8 mouse cellular contexts compared by ENCODE assay signal in the genomic region with DNA sequence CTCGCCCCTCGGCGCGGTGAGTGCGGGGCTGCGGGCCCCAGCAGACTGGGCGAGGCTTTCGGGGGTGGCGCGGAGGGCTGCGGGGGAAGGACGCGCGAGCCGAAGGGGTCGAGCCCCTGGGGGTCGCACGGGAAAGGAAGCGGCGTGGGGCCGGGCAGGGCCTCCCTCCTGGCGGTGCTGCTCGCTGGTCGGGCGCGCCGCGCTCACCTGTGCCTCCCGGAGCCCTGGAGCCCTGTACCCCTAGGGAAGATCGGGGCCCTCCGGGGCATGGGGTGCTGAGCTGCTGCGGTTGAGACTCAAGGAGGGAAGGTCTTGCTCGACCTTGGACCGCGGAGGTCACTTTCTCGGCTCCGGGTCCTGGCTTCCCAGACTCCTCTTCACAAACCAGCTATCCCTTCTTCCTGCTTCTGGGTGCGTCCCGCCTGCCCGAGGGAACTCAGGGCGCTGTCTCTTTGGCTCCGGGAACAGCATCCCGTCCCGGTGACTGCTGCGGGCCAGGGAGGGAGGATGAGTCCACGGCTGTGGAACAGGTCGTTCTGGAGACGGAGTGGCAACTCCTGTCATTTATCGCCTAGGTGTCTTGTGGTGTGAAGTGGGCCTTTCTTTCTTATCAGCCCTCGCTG. TPM values are rescaled to one million over a fixed set of nuclear protein-coding genes. Genes with fewer than 3 reads are reported as not detected.
A peak's percentile ranks its signal among the peaks of the same experiment; 100 is the strongest.
DNase-seq lines count a peak whose midpoint lies in the region; ATAC-seq and TF ChIP-seq lines count a peak whose summit lies in the region.

No protein-coding gene starts in this region.

- peak overlapping the region; percentile 60 for H3K9ac ChIP-seq in forebrain, postnatal 0 days
- H3K9ac ChIP-seq in intestine, embryonic 14.5 days (ENCODE audit: low read length) = peak overlapping the region; percentile 62
- H3K9ac ChIP-seq in liver, embryonic 15.5 days = peak overlapping the region; percentile 47; the same call in 1 of the 2 replicates

- H3ac ChIP-seq in myocyte (ENCODE audit: control insufficient read depth, insufficient read length) = peak overlapping the region; percentile 13

- H3K4me3 ChIP-seq in spleen, adult 2 months (ENCODE audit: extremely low read depth, insufficient read depth, insufficient read length) = peak overlapping the region; percentile 71
- peak overlapping the region; percentile 70 for H3K4me3 ChIP-seq in forebrain, postnatal 0 days (ENCODE audit: low read depth, low read length)
- peak overlapping the region; percentile 65 for H3K4me3 ChIP-seq in intestine, embryonic 14.5 days (ENCODE audit: low read depth, low read length)
- H3K4me3 ChIP-seq in liver, embryonic 15.5 days (replicated peaks) = peak overlapping the region; percentile 64
- peak overlapping the region; percentile 18 for H3K4me3 ChIP-seq in myocyte

- TF ChIP-seq POLR2A in spleen, adult 2 months (IDR thresholded peaks at IDR 0.05; ENCODE audit: low read depth, low read length) = no peak
- no peak for TF ChIP-seq POLR2A in myocyte (IDR thresholded peaks at IDR 0.05; ENCODE audit: insufficient read length, low read depth)

- peaks cover 7% of the 10 kb centered on the region for H3K4me1 ChIP-seq in spleen, adult 2 months (ENCODE audit: control insufficient read depth, insufficient read depth, insufficient read length)
- no peaks in the 10 kb centered on the region for H3K4me1 ChIP-seq in forebrain, postnatal 0 days (ENCODE audit: insufficient read depth)
- H3K4me1 ChIP-seq in intestine, embryonic 14.5 days (replicated peaks; ENCODE audit: control insufficient read depth, insufficient read depth, low read length) = peaks cover 4% of the 10 kb centered on the region; the same call in 1 of the 2 replicates
- H3K4me1 ChIP-seq in liver, embryonic 15.5 days (replicated peaks) = peaks cover 15% of the 10 kb centered on the region

- under 1% methylated on average over 49 of the region's 50 CpGs for WGBS in spleen, adult 2 months
- WGBS in forebrain, postnatal 0 days = 2% methylated on average over 37 of the region's 50 CpGs
- WGBS in intestine, embryonic 14.5 days = under 1% methylated on average over 37 of the region's 50 CpGs
- WGBS in liver, embryonic 15.5 days (ENCODE audit: insufficient replicate concordance) = under 1% methylated on average over 49 of the region's 50 CpGs

- H3K27ac ChIP-seq in spleen, adult 2 months (ENCODE audit: insufficient read depth, low read length) = no peak overlapping the region
- H3K27ac ChIP-seq in forebrain, postnatal 0 days (ENCODE audit: low read depth, low read length) = no peak overlapping the region
- H3K27ac ChIP-seq in intestine, embryonic 14.5 days (ENCODE audit: low read depth) = no peak overlapping the region
- H3K27ac ChIP-seq in liver, embryonic 15.5 days (replicated peaks) = no peak overlapping the region

- peak overlapping the region; percentile 98 for H3K4me2 ChIP-seq in forebrain, postnatal 0 days (ENCODE audit: low read depth)
- H3K4me2 ChIP-seq in intestine, embryonic 14.5 days (ENCODE audit: low read length) = peak overlapping the region; percentile 91
- H3K4me2 ChIP-seq in liver, embryonic 15.5 days = peak overlapping the region; percentile 85
- peak overlapping the region; percentile 92 for H3K4me2 ChIP-seq in myocyte (ENCODE audit: low read depth)

- no peak for DNase-seq in spleen, adult 2 months (ENCODE audit: low read depth in 1 of 2, low spot score in 2 of 2)
- DNase-seq in spleen, adult 18-20 months = no peak
- DNase-seq in cerebellum, adult 18-20 months = peak; percentile 47 to 61
- DNase-seq in forebrain, postnatal 0 days = peak; percentile 31
- DNase-seq in intestine, embryonic 14.5 days (ENCODE audit: low spot score) = peak; percentile 85
- no peak for DNase-seq in thymus, postnatal 14 days

- H3K79me2 ChIP-seq in myocyte (ENCODE audit: control insufficient read depth, insufficient read depth) = no peaks in the 10 kb centered on the region

- peaks cover 11% of the 10 kb centered on the region for H3K27me3 ChIP-seq in spleen, adult 2 months (ENCODE audit: control insufficient read depth, insufficient read depth, low read length)
- peaks cover 12% of the 10 kb centered on the region for H3K27me3 ChIP-seq in forebrain, postnatal 0 days (ENCODE audit: insufficient read depth, low read length)
- H3K27me3 ChIP-seq in intestine, embryonic 14.5 days (replicated peaks; ENCODE audit: control insufficient read depth, insufficient read depth, low read length) = peaks cover 21% of the 10 kb centered on the region
- peaks cover 57% of the 10 kb centered on the region for H3K27me3 ChIP-seq in liver, embryonic 15.5 days
- peaks cover 19% of the 10 kb centered on the region for H3K27me3 ChIP-seq in myocyte (ENCODE audit: control insufficient read depth, insufficient read depth, insufficient read length)

- TF ChIP-seq CTCF in spleen, adult 2 months (IDR thresholded peaks at IDR 0.05; ENCODE audit: extremely low read depth, insufficient read depth, insufficient read length, insufficient replicate concordance) = no peak
- TF ChIP-seq CTCF in forebrain, postnatal 0 days (IDR thresholded peaks at IDR 0.05; ENCODE audit: low read depth) = no peak

- H3K36me3 ChIP-seq in spleen, adult 2 months (ENCODE audit: control insufficient read depth, insufficient read depth, low read length) = no peaks in the 10 kb centered on the region
- no peaks in the 10 kb centered on the region for H3K36me3 ChIP-seq in forebrain, postnatal 0 days (ENCODE audit: insufficient read depth)
- H3K36me3 ChIP-seq in intestine, embryonic 14.5 days (ENCODE audit: control insufficient read depth, insufficient read depth, low read length) = no peaks in the 10 kb centered on the region
- H3K36me3 ChIP-seq in liver, embryonic 15.5 days (replicated peaks) = no peaks in the 10 kb centered on the region
- no peaks in the 10 kb centered on the region for H3K36me3 ChIP-seq in myocyte (ENCODE audit: control insufficient read depth, insufficient read depth)

- ATAC-seq in forebrain, postnatal 0 days = peak; percentile 67
- peak; percentile 77 for ATAC-seq in intestine, embryonic 14.5 days (replicated peaks; ENCODE audit: low FRiP score, low TSS enrichment, low read depth)
- ATAC-seq in liver, embryonic 15.5 days (ENCODE audit: insufficient read depth) = peak; percentile 39

- H3K9me3 ChIP-seq in forebrain, postnatal 0 days (ENCODE audit: low read length) = no peaks in the 10 kb centered on the region
- no peaks in the 10 kb centered on the region for H3K9me3 ChIP-seq in intestine, embryonic 14.5 days (ENCODE audit: control insufficient read depth, low read length)
- no peaks in the 10 kb centered on the region for H3K9me3 ChIP-seq in liver, embryonic 15.5 days (replicated peaks)

TF ChIP-seq in myocyte, 11 proteins besides CTCF, POLR2A, EP300 and RAD21:
- TF ChIP-seq CEBPB (IDR thresholded peaks at IDR 0.05; ENCODE audit: insufficient read depth, poor library complexity, severe bottlenecking) (no peak), E2F4 (IDR thresholded peaks at IDR 0.05; ENCODE audit: insufficient read depth) (no peak), POLR2AphosphoS2 (IDR thresholded peaks at IDR 0.05; ENCODE audit: insufficient read length, low read depth) (no peak), MYOD1 (IDR thresholded peaks at IDR 0.05; ENCODE audit: control insufficient read depth in 1 of 3, insufficient read length in 2 of 3, low read depth in 2 of 3) (no peak), TCF12 (IDR thresholded peaks at IDR 0.05; ENCODE audit: insufficient read depth, poor library complexity, severe bottlenecking) (no peak), MYOG (IDR thresholded peaks at IDR 0.05; ENCODE audit: control insufficient read depth in 1 of 3, insufficient read depth in 1 of 3, insufficient read length in 2 of 3, low read depth in 2 of 3) (no peak), MAX (IDR thresholded peaks at IDR 0.05; ENCODE audit: low read depth) (no peak), USF1 (IDR thresholded peaks at IDR 0.05; ENCODE audit: low read depth) (no peak), REST (IDR thresholded peaks at IDR 0.05; ENCODE audit: insufficient read depth, insufficient read length) (no peak), SRF (IDR thresholded peaks at IDR 0.05; ENCODE audit: control insufficient read depth, insufficient read length, low read depth) (no peak), TCF3 (IDR thresholded peaks at IDR 0.05; ENCODE audit: insufficient read length, low read depth) (no peak)

RNA-seq across cellular contexts. Expression of a gene that starts 0.4 kb away (rescaled TPM):
- polyA plus RNA-seq in spleen, adult 2 months (2012; rRNA removed) = 0.29 and 0.37 TPM in 2 replicates
- 2.6 TPM in 2 replicates for total RNA-seq in forebrain, postnatal 0 days (2014; rRNA removed)
- 2.0 and 2.9 TPM in 2 replicates for polyA plus RNA-seq in forebrain, postnatal 0 days (2015; fragmentation: Nextera tagmentation; extraction: Ambion mirVana)
- polyA plus RNA-seq in intestine, embryonic 14.5 days (2014; fragmentation: Nextera tagmentation; extraction: Ambion mirVana) = 15.8 and 18.9 TPM in 2 replicates
- polyA plus RNA-seq in liver, embryonic 15.5 days (2015; fragmentation: Nextera tagmentation; extraction: Ambion mirVana) = 2.0 and 2.1 TPM in 2 replicates
- 0.34 TPM for polyA plus RNA-seq in myocyte (2012; fragmentation: generic; extraction: Trizol)

RNA-seq across cellular contexts. Expression of a gene that starts 56.1 kb away (rescaled TPM):
- 5.2 and 5.7 TPM in 2 replicates for polyA plus RNA-seq in spleen, adult 2 months (2012; rRNA removed)
- 38.3 and 42.3 TPM in 2 replicates for total RNA-seq in forebrain, postnatal 0 days (2014; rRNA removed)
- 28.4 and 31.1 TPM in 2 replicates for polyA plus RNA-seq in forebrain, postnatal 0 days (2015; fragmentation: Nextera tagmentation; extraction: Ambion mirVana)
- 19.4 and 20.8 TPM in 2 replicates for polyA plus RNA-seq in intestine, embryonic 14.5 days (2014; fragmentation: Nextera tagmentation; extraction: Ambion mirVana)
- 6.2 and 7.4 TPM in 2 replicates for polyA plus RNA-seq in liver, embryonic 15.5 days (2015; fragmentation: Nextera tagmentation; extraction: Ambion mirVana)
- polyA plus RNA-seq in myocyte (2012; fragmentation: generic; extraction: Trizol) = 5.2 TPM

RNA-seq across cellular contexts. Expression of a gene that starts 56.2 kb away (rescaled TPM):
- 1.4 and 2.0 TPM in 2 replicates for polyA plus RNA-seq in spleen, adult 2 months (2012; rRNA removed)
- total RNA-seq in forebrain, postnatal 0 days (2014; rRNA removed) = 22.1 and 28.1 TPM in 2 replicates
- 84.1 and 103 TPM in 2 replicates for polyA plus RNA-seq in forebrain, postnatal 0 days (2015; fragmentation: Nextera tagmentation; extraction: Ambion mirVana)
- polyA plus RNA-seq in intestine, embryonic 14.5 days (2014; fragmentation: Nextera tagmentation; extraction: Ambion mirVana) = 70.5 and 73.3 TPM in 2 replicates
- polyA plus RNA-seq in liver, embryonic 15.5 days (2015; fragmentation: Nextera tagmentation; extraction: Ambion mirVana) = 19.5 and 23.8 TPM in 2 replicates
- polyA plus RNA-seq in myocyte (2012; fragmentation: generic; extraction: Trizol) = 25.4 TPM

Comparison
In these comparisons a context has a peak if more than half of its experiments do, and no peak if none do; other contexts are left out.
1. DNase-seq: peak in cerebellum, adult 18-20 months (2 of 2), forebrain, postnatal 0 days (single experiment) and intestine, embryonic 14.5 days (single experiment); none in spleen, adult 2 months (0 of 2), spleen, adult 18-20 months (0 of 2) and thymus, postnatal 14 days (single experiment).
2. H3K4me3 ChIP-seq: peak in every context shown above with its lines; median percentile 71 in spleen, adult 2 months; 70 in forebrain, postnatal 0 days; 65 in intestine, embryonic 14.5 days; 64 in liver, embryonic 15.5 days; 18 in myocyte.
3. Peak in every context shown above with its lines, with median percentiles within 50 percentile points of each other: ATAC-seq, H3K4me2 ChIP-seq and H3K9ac ChIP-seq.